Mouse (Mus musculus) heart, adult 2 months (tissue): ENCODE measurements around the gene Cyp2b10.

Experiments
- EP300 ChIP-seq: fragments of 200-500 bp; IDR thresholded peaks from 2 replicates; pipeline ENCODE4 v1.6.1; 2011; ENCODE audit warnings: low read depth, low read length, control low read depth; ENCODE audit not compliant: insufficient read depth
- POLR2A ChIP-seq: fragments of 200-500 bp; IDR thresholded peaks from 2 replicates; pipeline ENCODE4 v1.6.1; 2011; ENCODE audit warnings: mild to moderate bottlenecking, low read depth, low read length, control low read depth; ENCODE audit not compliant: insufficient read depth

DNA sequence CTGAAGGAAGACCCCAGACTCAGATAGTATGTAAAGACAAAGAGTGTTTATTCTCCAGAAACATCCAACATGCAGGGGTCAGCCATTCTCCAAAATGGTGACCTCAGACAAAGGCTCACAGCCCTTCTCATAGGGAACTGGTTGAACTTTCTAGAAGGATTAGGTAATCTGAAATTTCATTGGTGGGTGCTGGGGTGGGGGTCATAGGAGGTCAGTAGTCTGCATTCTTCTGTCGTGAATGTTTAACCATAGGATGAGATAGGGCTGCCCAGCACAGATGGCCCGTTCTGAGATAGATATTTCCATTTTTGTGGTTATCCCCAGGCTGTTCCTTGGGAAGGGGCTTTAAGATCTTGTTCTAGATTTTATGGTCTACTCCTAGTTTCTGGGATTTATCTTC lies 35.1 kb upstream of the Cyp2b10 start:
- TF ChIP-seq POLR2A (no peak), EP300 (no peak)
